Mouse (Mus musculus) heart, embryonic 15.5 days (tissue): ENCODE results near the gene Hist2h3b. TPM values are rescaled to one million over a fixed set of nuclear protein-coding genes. Genes with fewer than 3 reads are reported as not detected.
"Not testable (repeated sequence)": the region's sequence is repeated elsewhere in the genome, so short reads cannot be mapped to it uniquely, and the experiment has no call there.

Experiments used
- ATAC-seq: fragments of 200-750 bp; cut with Nextera tagmentation; replicated peaks from 2 replicates; pipeline ENCODE4 v1.8.0; 2017; ENCODE audit warnings: low read depth, moderate TSS enrichment; ENCODE audit not compliant: insufficient number of reproducible peaks, insufficient read depth, low FRiP score
- H3K27ac ChIP-seq: fragments of 300-500 bp; sonication (generic); 2 replicates; pipeline ENCODE4 v1.5.1; 2015; ENCODE audit warnings: mild to moderate bottlenecking, inconsistent platforms
- H3K27me3 ChIP-seq: fragments of 300-500 bp; sonication (generic); 2 replicates; pipeline ENCODE4 v1.6.1; 2015; ENCODE audit warnings: inconsistent platforms
- H3K36me3 ChIP-seq: fragments of 300-500 bp; sonication (generic); 2 replicates; pipeline ENCODE4 v1.6.1; 2015; ENCODE audit warnings: mild to moderate bottlenecking, inconsistent platforms
- H3K4me1 ChIP-seq: fragments of 300-500 bp; sonication (generic); replicated peaks from 2 replicates; pipeline ENCODE4 v1.6.1; 2015; ENCODE audit warnings: inconsistent platforms
- H3K4me2 ChIP-seq: fragments of 300-500 bp; sonication (generic); 2 replicates; pipeline ENCODE4 v1.6.1; 2015; ENCODE audit warnings: inconsistent platforms, mild to moderate bottlenecking, moderate library complexity
- H3K4me3 ChIP-seq: fragments of 300-500 bp; sonication (generic); 2 replicates; pipeline ENCODE4 v1.5.1; 2015; ENCODE audit warnings: mild to moderate bottlenecking, inconsistent platforms
- H3K9ac ChIP-seq: fragments of 300-500 bp; sonication (generic); 2 replicates; pipeline ENCODE4 v1.6.1; 2015; ENCODE audit warnings: mild to moderate bottlenecking, inconsistent platforms
- H3K9me3 ChIP-seq: fragments of 300-500 bp; sonication (generic); replicated peaks from 2 replicates; pipeline ENCODE4 v1.6.1; 2016; ENCODE audit warnings: inconsistent platforms
- WGBS: fragments of 180-500 bp; shearing (Covaris S2); methylation state at CpG from one replicate; pipeline ENCODE4 v1.1.7; 2015; ENCODE audit warnings: mixed read lengths; 5-methylcytosine and 5-hydroxymethylcytosine counted together
- polyA plus RNA-seq: library from polyadenylated mRNA; unstranded; fragments of >200 nt; fragmentation: Nextera tagmentation; extraction: Ambion mirVana; gene quantifications from 2 replicates; pipeline ENCODE4 v1.2.1, GENCODE M21; 2015

Hist2h3b gene
- polyA plus RNA-seq, 1 experiment from 2014 or later = 31.1 TPM

GRCm38 (mm10) chr3:96267541-96267940 lies 913 bp upstream of the Hist2h3b start:
- no peaks in the 10 kb centered on the region for H3K36me3 ChIP-seq
- H3K9me3 ChIP-seq = no peaks in the 10 kb centered on the region
- no peak overlapping the region for H3K4me3 ChIP-seq
- H3K9ac ChIP-seq = no peak overlapping the region
- peak overlapping the region; percentile 82 for H3K4me2 ChIP-seq
- 80% methylated on average over 4 of the region's 4 CpGs for WGBS
- no peak for ATAC-seq
- peaks cover 23% of the 10 kb centered on the region for H3K4me1 ChIP-seq
- H3K27ac ChIP-seq = peak overlapping the region; percentile 88
- H3K27me3 ChIP-seq = no peaks in the 10 kb centered on the region

- Histone ChIP-seq H3K4me1 (peaks cover 21% of the 10 kb centered on the region), H3K27ac (peak overlapping the region; percentile 96), H3K4me3 (peak overlapping the region; percentile 54), H3K9ac (peak overlapping the region; percentile 60), H3K4me2 (peak overlapping the region; percentile 82)
- not testable (repeated sequence) for H3K27me3 ChIP-seq, H3K36me3 ChIP-seq, H3K9me3 ChIP-seq
- WGBS = 1% methylated on average over 15 of the region's 44 CpGs
- ATAC-seq = peak; percentile 32; the same call in 1 of the 2 replicates
Observed at GRCm38 (mm10) chr3:96268776-96269378, 423 bp downstream of the Hist2h3b start.

DNA sequence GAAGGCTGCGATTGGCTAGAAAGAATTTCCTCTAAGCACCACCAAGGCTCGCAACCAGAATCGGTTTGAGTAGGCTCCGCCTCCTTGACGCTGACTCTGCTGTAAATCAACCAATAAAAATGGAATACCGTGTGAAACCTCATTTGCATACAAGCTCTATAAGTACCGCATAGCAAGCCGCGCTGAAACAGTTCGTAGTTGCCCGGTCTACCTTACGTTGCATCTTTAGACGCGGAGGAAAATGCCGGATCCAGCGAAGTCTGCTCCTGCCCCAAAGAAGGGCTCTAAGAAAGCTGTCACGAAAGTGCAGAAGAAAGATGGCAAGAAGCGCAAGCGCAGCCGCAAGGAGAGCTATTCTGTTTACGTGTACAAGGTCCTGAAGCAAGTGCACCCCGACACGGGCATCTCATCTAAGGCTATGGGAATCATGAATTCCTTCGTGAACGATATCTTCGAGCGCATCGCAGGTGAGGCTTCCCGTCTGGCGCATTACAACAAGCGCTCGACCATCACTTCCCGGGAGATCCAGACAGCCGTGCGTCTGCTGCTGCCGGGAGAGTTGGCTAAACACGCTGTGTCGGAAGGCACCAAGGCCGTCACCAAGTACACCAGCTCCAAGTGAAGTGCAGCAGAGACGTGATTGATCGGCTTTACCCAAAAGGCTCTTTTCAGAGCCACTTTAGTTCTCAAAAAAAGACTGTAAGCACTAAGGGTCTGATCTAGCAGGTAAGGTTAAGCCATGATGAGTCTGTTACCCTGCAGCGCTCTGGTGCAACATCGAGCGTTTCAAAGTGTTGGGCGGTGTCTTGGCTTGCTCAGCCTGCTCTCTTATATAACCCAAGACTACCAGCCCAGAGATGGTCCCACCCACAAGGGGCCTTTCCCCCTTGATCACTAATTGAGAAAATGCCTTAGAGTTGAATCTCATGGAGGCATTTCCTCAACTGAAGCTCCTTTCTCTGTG lies 1.3 kb downstream of the Hist2h3b start, which contains the start of gene Hist2h2bb:
TSS of gene Hist2h2bb (plus strand) at position 242 of the 964 bp plus-strand sequence.
- peak within 1 kb of the TSS; percentile 54 for H3K4me3 ChIP-seq
- peak; percentile 94 for ATAC-seq
- H3K4me2 ChIP-seq = peak within 1 kb of the TSS; percentile 82
- H3K27me3 ChIP-seq = no peaks in the 10 kb centered on the region
- WGBS = under 1% methylated on average over 45 of the region's 45 CpGs
- H3K36me3 ChIP-seq = no peaks in the 10 kb centered on the region
- H3K27ac ChIP-seq = peak within 1 kb of the TSS; percentile 96
- H3K9ac ChIP-seq = peak within 1 kb of the TSS; percentile 63
- peaks cover 14% of the 10 kb centered on the region for H3K4me1 ChIP-seq
- H3K9me3 ChIP-seq = no peaks in the 10 kb centered on the region

- H3K9ac ChIP-seq = no peak overlapping the region
- WGBS = 76% methylated on average over 17 of the region's 17 CpGs
- peaks cover 15% of the 10 kb centered on the region for H3K4me1 ChIP-seq
- H3K27me3 ChIP-seq = peaks cover 4% of the 10 kb centered on the region; the same call in 1 of the 2 replicates
- H3K4me2 ChIP-seq = no peak overlapping the region
- H3K9me3 ChIP-seq = no peaks in the 10 kb centered on the region
- no peaks in the 10 kb centered on the region for H3K36me3 ChIP-seq
- H3K27ac ChIP-seq = no peak overlapping the region
- no peak for ATAC-seq
- no peak overlapping the region for H3K4me3 ChIP-seq
Observed at GRCm38 (mm10) chr3:96273591-96274465, 5.4 kb downstream of the Hist2h3b start.

DNA sequence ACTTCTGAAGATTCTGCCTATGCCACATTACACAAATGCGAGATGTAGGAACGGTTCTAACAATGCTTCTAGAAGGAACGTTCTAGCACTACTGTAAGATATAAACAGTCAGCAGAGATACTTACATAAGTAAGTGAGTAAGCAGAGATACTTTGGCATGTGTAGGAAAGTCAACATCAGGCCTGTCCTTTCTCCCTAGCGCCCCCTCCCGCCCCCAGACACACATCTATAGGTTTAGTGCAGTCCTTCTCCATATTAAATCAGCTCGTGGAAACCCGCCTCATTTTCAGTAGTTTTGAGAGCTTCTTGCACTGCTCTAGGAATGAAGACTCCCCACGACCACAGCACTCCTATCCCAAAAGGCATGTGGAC lies 9.0 kb downstream of the Hist2h3b start:
- peak overlapping the region; percentile 50 for H3K9ac ChIP-seq
- H3K4me3 ChIP-seq = peak overlapping the region; percentile 56
- H3K4me1 ChIP-seq = peaks cover 9% of the 10 kb centered on the region
- ATAC-seq = peak; percentile 25; the same call in 1 of the 2 replicates
- no peaks in the 10 kb centered on the region for H3K36me3 ChIP-seq
- 17% methylated on average over 8 of the region's 8 CpGs for WGBS
- peak overlapping the region; percentile 77 for H3K27ac ChIP-seq
- H3K27me3 ChIP-seq = peaks cover 4% of the 10 kb centered on the region; the same call in 1 of the 2 replicates
- no peaks in the 10 kb centered on the region for H3K9me3 ChIP-seq
- peak overlapping the region; percentile 81 for H3K4me2 ChIP-seq

DNA sequence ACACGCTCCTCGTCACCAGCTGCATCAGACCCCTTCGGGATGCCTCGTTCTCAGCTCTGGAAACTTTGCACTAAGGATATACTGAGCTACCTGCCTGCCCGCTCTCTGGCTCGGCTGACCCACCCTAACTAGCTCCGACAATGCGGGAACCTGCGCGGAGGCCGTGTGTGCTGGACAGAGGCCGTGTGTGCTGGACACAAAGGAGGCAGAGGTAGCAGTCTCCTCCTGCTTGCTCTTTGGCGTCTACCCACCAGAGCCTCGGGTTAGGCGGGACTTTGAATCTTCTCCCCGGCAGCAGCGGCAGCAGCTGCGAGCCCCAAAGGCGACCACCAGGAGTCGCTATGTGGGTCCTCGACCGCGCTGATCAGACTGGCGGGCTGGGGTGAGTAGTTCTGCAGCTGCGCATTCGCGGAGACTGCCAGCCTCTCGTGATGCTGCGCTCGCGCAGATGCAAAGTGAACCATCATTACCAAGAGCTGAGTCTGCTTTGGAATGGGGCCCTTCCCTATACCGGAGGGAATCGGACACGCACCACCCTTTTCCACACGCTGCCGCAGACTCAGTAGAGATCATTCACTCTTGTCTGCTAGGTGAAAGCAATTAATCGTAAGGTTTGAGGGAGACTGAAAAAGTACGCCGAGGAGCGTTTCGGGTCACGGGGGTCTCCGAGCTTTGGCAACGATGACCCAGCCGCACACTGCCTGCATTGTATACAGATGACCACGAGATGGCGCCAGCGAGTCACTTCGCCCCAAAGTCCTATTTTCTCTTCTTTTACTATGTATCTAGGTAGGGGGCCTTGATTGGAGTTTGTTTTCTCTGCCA lies 9.6 kb downstream of the Hist2h3b start:
- under 1% methylated on average over 49 of the region's 49 CpGs for WGBS
- peak overlapping the region; percentile 50 for H3K9ac ChIP-seq
- H3K4me3 ChIP-seq = peak overlapping the region; percentile 56
- peak overlapping the region; percentile 81 for H3K4me2 ChIP-seq
- H3K27me3 ChIP-seq = peaks cover 5% of the 10 kb centered on the region
- H3K4me1 ChIP-seq = peaks cover 9% of the 10 kb centered on the region
- H3K27ac ChIP-seq = peak overlapping the region; percentile 77
- no peaks in the 10 kb centered on the region for H3K36me3 ChIP-seq
- peak; percentile 91 for ATAC-seq
- H3K9me3 ChIP-seq = no peaks in the 10 kb centered on the region

GRCm38 (mm10) chr3:96280660-96281059 lies 12.2 kb downstream of the Hist2h3b start:
- Histone ChIP-seq H3K4me1 (peaks cover 16% of the 10 kb centered on the region), H3K4me2 (no peak overlapping the region), H3K27me3 (peaks cover 17% of the 10 kb centered on the region), H3K36me3 (no peaks in the 10 kb centered on the region), H3K9me3 (no peaks in the 10 kb centered on the region), H3K9ac (no peak overlapping the region), H3K27ac (no peak overlapping the region), H3K4me3 (no peak overlapping the region)
- WGBS = 49% methylated on average over 6 of the region's 6 CpGs
- ATAC-seq = no peak

DNA sequence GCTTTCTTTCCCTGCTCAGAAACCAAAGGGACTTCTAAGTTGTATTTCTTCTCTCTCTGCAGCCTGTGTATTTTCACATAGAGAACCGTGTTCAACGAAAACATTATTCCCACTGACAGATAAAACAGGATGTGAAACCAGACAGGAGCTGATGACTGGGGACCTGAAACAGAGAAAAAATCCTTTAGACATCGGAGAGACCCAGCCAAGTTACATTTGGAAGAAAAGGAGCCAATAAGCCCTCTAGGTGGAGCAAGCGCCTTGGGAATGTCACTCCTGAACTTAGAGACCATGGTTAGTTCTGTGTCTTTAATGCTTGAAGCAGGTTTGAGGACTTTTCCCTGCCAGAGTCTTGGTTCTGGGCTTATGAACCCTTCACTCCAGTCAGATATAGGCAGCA lies 16.0 kb downstream of the Hist2h3b start:
- Histone ChIP-seq H3K4me3 (peak overlapping the region; percentile 8; the same call in 1 of the 2 replicates), H3K4me2 (peak overlapping the region; percentile 39), H3K27ac (no peak overlapping the region), H3K4me1 (peaks cover 8% of the 10 kb centered on the region; the same call in 1 of the 2 replicates), H3K9ac (no peak overlapping the region), H3K27me3 (peaks cover 19% of the 10 kb centered on the region), H3K9me3 (no peaks in the 10 kb centered on the region), H3K36me3 (no peaks in the 10 kb centered on the region)
- no peak for ATAC-seq
- WGBS = 13% methylated on average over 4 of the region's 4 CpGs

GRCm38 (mm10) chr3:96287334-96287733 lies 18.9 kb downstream of the Hist2h3b start:
- H3K4me3 ChIP-seq, H3K27ac ChIP-seq, H3K9me3 ChIP-seq, H3K4me2 ChIP-seq, ATAC-seq, H3K36me3 ChIP-seq, H3K4me1 ChIP-seq, H3K9ac ChIP-seq: not testable (repeated sequence)
- peaks cover 19% of the 10 kb centered on the region for H3K27me3 ChIP-seq
- WGBS = 87% methylated on average over 11 of the region's 11 CpGs

DNA sequence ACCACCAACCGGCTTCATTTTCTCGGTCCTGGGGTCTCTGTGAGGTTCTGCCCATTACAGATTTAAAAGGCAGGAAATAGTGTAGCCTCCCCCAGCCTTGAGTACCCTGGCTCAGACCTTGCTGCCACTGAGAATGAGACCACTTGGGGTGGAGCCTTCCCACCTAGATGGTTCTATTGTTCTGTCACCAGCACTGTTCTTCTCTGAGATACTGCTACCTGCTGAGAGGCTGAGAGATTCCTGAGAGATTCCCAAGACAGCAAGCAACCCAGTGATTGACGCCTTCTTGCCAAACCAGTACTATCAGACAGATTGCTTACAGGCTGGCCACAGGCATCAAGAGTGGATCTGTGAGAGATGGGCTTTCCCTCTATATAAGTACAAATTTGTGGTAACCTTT lies 20.7 kb downstream of the Hist2h3b start:
- 72% methylated on average over 3 of the region's 3 CpGs for WGBS
- Histone ChIP-seq H3K4me3 (no peak overlapping the region), H3K36me3 (no peaks in the 10 kb centered on the region), H3K27me3 (peaks cover 10% of the 10 kb centered on the region; the same call in 1 of the 2 replicates), H3K9ac (no peak overlapping the region), H3K27ac (no peak overlapping the region), H3K9me3 (no peaks in the 10 kb centered on the region), H3K4me1 (peaks cover 2% of the 10 kb centered on the region; the same call in 1 of the 2 replicates), H3K4me2 (no peak overlapping the region)
- no peak for ATAC-seq
